Mouse (Mus musculus): Measurements from ENCODE around the gene Npc1l1.

- TF ChIP-seq CTCF (IDR thresholded peaks at IDR 0.05; ENCODE audit: low read depth) (no peak; the same call in 1 of the 2 replicates), EP300 (optimal IDR thresholded peaks at IDR 0.05) (no peak)
These were observed 33.2 kb downstream of the Npc1l1 start for GRCm38 (mm10) chr11:6196780-6197179.
